Mouse (Mus musculus) macrophage (primary cell): Measurements from ENCODE around the gene Haus4. TPM values are rescaled to one million over a fixed set of nuclear protein-coding genes. Genes with fewer than 3 reads are reported as not detected.

ENCODE experiments used
- H3K27ac ChIP-seq: fragments of 350-480 bp; formaldehyde crosslinking; 2 replicates; pipeline ENCODE4 v1.9.0; 2021
- H3K36me3 ChIP-seq: fragments of 350-480 bp; formaldehyde crosslinking; 2 replicates; pipeline ENCODE4 v1.9.0; 2021; ENCODE audit errors: inconsistent target
- H3K4me3 ChIP-seq: fragments of 350-480 bp; formaldehyde crosslinking; 2 replicates; pipeline ENCODE4 v1.9.0; 2021; ENCODE audit errors: inconsistent target
- H3K79me2 ChIP-seq: fragments of 350-480 bp; formaldehyde crosslinking; 2 replicates; pipeline ENCODE4 v1.9.0; 2021; ENCODE audit errors: inconsistent target
- WGBS: methylation state at CpG from one replicate; pipeline ENCODE4 v1.1.7; 2026; ENCODE audit warnings: inconsistent platforms; ENCODE audit not compliant: missing documents; 5-methylcytosine and 5-hydroxymethylcytosine counted together
- polyA plus RNA-seq: library from polyadenylated mRNA; stranded (reverse); fragments of 250-400 nt; gene quantifications from 3 replicates; pipeline ENCODE4 v1.2.4, GENCODE M21; 2018; ENCODE audit warnings: inconsistent platforms
- total RNA-seq, 78 experiments: library from RNA; depleted of rRNA; stranded (reverse); fragments of 250-400 nt; gene quantifications; 1 replicate in 9 of 78; 2 replicates in 24 of 78; 3 replicates in 43 of 78; 4 replicates in 2 of 78; pipeline ENCODE4 v1.2.4; 2018; ENCODE audit warnings: inconsistent platforms in 56 of 78

Haus4 gene
- total RNA-seq (2018; cell fraction: chromatin; rRNA removed): 10 to 100 TPM in 13 of 26 experiments, 1 to 10 TPM in 10, under 1 TPM in 2, not detected in 1; 0.64 to 35.4 (median 10.6) TPM
- 10 to 100 TPM in 10 of 26 experiments, 1 to 10 TPM in 16; 5.1 to 16.9 (median 9.3) TPM for total RNA-seq (2018; cell fraction: cytosol; rRNA removed)
- total RNA-seq (2018; cell fraction: nucleus; rRNA removed): 10 to 100 TPM in 5 of 26 experiments, 1 to 10 TPM in 21; 2.8 to 25.0 (median 5.8) TPM
- polyA plus RNA-seq: 12.0 to 20.7 TPM (median 13.2 TPM) in 3 replicates

DNA sequence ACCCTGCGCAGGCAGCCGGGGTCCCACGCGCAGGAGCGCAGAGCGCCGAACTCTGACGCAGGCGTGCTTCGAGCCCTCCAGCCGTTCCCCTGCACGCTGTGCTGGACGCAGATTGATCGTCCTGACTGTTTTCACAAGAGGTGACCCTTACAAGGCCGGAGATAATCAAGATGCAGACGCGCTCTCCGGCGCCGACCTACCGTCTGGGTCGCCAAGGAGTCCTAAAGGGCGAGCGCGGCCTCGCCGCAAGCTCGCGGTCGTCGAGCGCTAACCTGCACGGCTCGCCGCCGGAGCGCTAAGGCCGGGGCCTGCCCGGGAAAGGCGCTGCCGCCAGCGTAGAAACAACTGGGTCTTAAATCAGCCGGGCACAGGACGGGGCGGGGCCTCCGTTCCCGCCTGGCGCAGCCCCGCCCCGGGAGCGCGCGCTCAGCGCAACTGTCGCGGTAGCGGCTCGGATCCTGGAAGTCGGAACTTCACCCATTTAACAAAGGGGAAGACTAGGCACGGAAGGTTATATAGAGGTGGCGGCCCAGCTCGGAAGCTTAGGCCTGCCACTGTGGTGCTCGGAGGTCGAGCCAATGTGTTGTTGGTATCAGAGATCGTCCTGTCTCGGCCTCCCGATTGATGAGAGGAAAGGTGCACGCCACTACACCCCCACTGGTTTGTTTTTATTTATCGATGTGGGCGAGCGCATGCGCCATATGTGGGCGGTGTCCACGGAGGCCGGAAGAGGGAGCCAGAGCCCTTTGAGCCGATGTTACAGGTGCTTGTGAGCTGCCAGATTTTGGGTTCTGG is at the start of gene Haus4:
Gene Haus4 (minus strand): TSS at position 642 of the 795 bp plus-strand sequence.
- H3K79me2 ChIP-seq: peaks cover 6% of the 10 kb centered on the region; the same call in 1 of the 2 replicates
- H3K27ac ChIP-seq: peak within 1 kb of the TSS; percentile 58
- peak within 1 kb of the TSS; percentile 54 for H3K4me3 ChIP-seq
- H3K36me3 ChIP-seq: peaks cover 9% of the 10 kb centered on the region; the same call in 1 of the 2 replicates
- 2% methylated on average over 73 of the region's 76 CpGs for WGBS

DNA sequence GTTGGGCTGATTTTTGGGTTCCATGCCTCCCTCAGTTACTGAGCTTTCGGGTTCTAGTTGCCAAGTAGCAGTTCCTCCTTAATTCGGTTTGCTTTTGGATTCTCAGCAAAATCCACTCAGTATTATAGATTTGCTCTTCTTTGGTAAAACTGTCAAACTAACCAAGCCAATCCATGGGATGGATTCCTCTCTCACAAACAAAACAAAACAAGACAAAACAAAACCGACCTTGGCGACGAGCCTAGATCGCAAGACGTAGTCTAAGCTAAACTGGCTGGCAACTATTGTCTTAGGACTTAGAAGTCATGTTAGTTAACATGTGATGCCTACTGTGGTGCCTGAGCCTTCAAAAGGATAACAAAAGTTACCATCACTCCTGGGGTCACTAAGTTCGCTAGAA is 49.3 kb upstream of the Haus4 start:
- Histone ChIP-seq H3K4me3 (peak overlapping the region; percentile 22), H3K79me2 (no peaks in the 10 kb centered on the region), H3K36me3 (no peaks in the 10 kb centered on the region), H3K27ac (peak overlapping the region; percentile 56)
- WGBS: 92% methylated on average over 8 of the region's 8 CpGs

DNA sequence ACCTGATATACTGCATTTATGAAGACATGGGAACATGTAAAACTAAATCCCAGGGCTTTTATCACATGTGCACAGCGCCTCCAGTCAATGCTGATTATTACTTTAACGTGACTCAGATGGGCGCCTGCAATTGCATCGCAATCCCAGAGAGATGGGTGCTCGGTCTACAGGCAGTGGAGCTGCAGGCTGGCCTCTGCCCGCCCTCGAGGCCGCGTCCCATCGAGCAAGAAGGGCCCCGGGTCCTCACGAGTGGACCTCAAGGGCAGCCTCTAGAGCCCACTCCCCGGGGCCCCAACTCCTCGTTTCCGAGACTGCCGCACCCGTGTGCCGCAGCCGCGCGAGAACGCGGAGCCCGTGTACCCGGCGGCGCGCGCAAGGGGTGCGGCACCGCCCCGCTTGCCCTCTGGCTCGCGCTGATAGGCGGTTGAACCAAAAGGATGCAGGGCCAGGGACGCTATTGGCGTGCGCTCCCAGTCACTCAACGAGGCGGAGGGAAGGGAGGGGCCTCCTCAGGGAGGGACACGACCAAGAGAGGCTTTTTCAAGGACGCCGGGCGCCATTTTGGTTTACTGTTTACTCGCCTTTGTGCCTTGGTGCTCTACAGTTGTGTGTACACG is 48.7 kb upstream of the Haus4 start:
- Histone ChIP-seq H3K27ac (peak overlapping the region; percentile 56), H3K79me2 (no peaks in the 10 kb centered on the region)
- under 1% methylated on average over 46 of the region's 46 CpGs for WGBS

DNA sequence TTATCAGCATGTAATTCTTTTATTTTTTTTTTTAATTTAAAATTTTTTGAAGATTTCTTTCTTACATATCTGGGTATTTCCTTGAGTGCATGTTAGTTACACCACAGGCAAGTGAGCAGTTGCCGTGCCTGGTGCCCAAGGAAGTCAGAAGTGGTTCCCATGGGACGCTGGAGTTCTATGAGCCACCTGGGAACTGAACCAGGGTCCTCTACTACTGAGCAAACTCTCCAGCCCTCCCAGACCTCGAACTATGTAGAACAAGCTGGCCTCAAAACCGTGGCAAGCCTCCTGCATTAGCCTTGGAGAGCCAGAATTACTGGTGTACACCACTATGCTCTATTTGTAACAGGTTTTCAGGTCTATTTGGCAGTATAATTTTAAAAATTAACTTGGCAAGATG is 48.2 kb upstream of the Haus4 start:
- H3K79me2 ChIP-seq: no peaks in the 10 kb centered on the region
- peak overlapping the region; percentile 47; the same call in 1 of the 2 replicates for H3K27ac ChIP-seq
- no peaks in the 10 kb centered on the region for H3K36me3 ChIP-seq
- H3K4me3 ChIP-seq: peak overlapping the region; percentile 33
- WGBS: 57% methylated on average over 4 of the region's 4 CpGs

More for the DNA sequence above, 48.7 kb upstream of the Haus4 start:
- Histone ChIP-seq H3K4me3 (peak overlapping the region; percentile 33), H3K36me3 (no peaks in the 10 kb centered on the region)

DNA sequence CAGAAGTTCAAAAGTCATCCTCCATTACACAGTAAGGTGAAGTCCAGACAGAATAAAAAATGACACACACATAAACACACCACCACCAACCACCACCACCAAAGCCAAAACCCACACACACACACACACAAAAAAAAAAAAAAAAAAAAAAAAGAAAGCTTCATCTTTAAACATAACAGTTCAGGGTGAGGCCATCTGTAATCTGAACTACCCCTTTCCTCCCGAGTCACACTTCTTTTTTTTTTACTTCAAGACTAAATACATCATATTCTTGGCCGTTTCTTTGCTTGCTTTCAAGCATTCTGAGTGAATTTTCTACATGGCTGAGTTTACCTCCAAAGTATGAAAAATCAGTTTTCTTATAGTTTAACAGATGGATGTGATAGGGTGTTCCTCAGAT is 47.2 kb upstream of the Haus4 start:
- H3K4me3 ChIP-seq: no peak overlapping the region
- no peaks in the 10 kb centered on the region for H3K79me2 ChIP-seq
- WGBS: 36% methylated on average over 2 of the region's 2 CpGs
- no peak overlapping the region for H3K27ac ChIP-seq
- H3K36me3 ChIP-seq: no peaks in the 10 kb centered on the region

GRCm38 (mm10) chr14:54597084-54597483 is 42.7 kb upstream of the Haus4 start:
- H3K79me2 ChIP-seq: no peaks in the 10 kb centered on the region
- 80% methylated on average over 7 of the region's 7 CpGs for WGBS
- no peak overlapping the region for H3K27ac ChIP-seq
- no peaks in the 10 kb centered on the region for H3K36me3 ChIP-seq
- no peak overlapping the region for H3K4me3 ChIP-seq

GRCm38 (mm10) chr14:54594631-54595414 is 40.4 kb upstream of the Haus4 start:
- no peak overlapping the region for H3K27ac ChIP-seq
- 93% methylated on average over 26 of the region's 28 CpGs for WGBS
- H3K36me3 ChIP-seq: no peaks in the 10 kb centered on the region
- H3K79me2 ChIP-seq: no peaks in the 10 kb centered on the region
- H3K4me3 ChIP-seq: no peak overlapping the region

DNA sequence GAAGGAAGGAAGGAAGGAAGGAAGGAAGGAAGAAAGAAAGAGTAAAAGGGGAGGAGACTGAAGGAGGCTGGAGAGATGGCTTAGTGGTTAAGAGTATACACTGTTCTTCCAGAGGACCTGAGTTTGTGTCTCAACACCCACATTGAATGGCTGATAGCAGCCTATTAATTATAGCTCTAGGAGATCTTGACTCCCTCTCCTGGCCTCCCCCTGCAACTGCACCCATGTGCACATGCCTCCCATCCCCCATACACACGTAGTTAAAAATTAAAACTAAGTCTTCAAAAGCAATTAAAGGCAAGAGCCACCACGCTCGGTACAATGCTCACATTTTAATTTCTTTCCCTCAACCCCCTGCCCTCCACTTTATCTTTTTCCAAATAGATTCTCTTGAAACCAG is 39.6 kb upstream of the Haus4 start:
- H3K4me3 ChIP-seq: no peak overlapping the region
- H3K27ac ChIP-seq: no peak overlapping the region
- WGBS: 97% methylated on average over 3 of the region's 3 CpGs
- H3K79me2 ChIP-seq: no peaks in the 10 kb centered on the region
- no peaks in the 10 kb centered on the region for H3K36me3 ChIP-seq

DNA sequence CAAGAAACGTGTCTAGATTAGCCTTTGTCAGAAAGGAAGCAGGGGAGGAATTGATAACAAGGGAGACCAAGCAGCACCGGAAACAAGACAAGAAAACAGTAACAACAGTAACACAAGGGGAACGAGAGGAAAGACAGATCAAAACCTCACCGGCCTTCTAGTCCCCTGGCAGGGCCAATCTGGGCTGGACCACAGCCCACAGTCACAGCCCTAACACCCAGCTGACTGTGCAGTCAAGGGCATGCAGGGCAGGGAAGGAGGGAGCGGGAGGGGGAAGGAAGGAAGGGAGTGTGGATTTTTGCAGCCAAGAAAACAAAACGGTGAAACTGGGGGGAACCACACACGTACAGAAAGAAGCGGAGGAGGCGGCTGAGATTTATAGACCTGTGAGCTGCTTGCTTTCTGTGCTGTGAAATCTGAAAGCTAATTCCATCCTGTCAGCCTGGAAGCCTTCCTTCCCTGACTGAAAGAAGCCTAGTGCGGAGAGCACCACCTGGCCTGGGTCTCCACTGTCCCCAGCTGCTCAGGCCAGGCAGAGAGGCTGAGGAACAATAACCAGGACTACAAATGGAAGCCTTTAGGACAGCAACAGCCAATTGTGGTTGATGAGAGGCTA is 38.0 kb upstream of the Haus4 start:
- no peak overlapping the region for H3K27ac ChIP-seq
- 52% methylated on average over 9 of the region's 10 CpGs for WGBS
- H3K79me2 ChIP-seq: no peaks in the 10 kb centered on the region
- no peak overlapping the region for H3K4me3 ChIP-seq
- H3K36me3 ChIP-seq: no peaks in the 10 kb centered on the region

DNA sequence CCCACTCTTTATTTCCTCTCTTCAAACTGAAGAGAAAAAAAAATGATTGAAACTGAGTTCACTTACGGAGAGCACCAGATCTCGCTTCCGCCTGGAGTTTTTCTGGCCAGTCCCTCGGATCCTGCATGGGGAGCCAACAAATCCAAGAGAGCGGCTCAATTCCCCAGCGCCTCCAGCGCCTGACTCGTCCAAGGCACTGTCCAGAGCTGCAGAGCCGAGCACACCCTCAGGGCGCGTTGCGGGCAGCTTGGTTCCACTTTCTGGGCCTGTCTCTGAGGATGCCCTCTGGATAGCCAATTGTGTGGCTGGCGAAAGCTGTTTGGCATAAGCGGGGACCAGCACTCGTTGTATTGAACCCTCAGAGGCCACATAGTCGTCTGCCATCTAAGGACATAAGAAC is 36.6 kb upstream of the Haus4 start:
- Histone ChIP-seq H3K36me3 (no peaks in the 10 kb centered on the region), H3K4me3 (no peak overlapping the region), H3K79me2 (no peaks in the 10 kb centered on the region), H3K27ac (no peak overlapping the region)
- 95% methylated on average over 16 of the region's 16 CpGs for WGBS

DNA sequence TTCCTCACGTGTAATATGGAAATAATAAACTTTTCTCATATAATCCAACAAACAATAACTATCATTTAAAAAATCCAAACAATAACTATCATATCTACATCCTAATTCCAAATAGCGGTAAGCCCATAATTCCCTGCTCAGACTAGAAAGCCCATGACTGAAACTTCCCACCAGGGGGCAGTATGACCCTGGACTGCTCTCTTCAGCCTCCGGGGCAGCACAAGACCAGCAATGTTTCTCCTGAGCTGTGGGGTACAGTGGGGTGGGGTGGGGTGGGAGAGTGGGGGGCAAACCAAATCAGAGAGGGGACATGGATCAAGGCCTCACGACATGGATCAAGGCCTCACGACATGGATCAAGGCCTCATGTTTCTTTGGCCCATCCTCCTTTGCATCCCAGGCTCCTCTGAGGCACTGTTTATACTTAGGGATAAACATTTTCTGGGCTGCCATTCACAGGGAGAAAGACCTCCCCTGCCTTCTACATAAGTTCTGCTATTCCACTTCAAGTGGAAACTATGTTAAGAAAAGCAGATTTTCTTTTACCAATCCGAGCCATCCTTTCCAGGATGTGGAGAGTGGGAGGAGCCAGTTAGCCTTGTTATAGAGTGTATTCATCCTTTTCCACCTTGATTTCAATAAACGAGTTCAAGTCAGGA is 29.4 kb upstream of the Haus4 start:
- Histone ChIP-seq H3K27ac (no peak overlapping the region), H3K79me2 (no peaks in the 10 kb centered on the region), H3K4me3 (no peak overlapping the region), H3K36me3 (no peaks in the 10 kb centered on the region)
- WGBS: 73% methylated on average over 7 of the region's 7 CpGs

DNA sequence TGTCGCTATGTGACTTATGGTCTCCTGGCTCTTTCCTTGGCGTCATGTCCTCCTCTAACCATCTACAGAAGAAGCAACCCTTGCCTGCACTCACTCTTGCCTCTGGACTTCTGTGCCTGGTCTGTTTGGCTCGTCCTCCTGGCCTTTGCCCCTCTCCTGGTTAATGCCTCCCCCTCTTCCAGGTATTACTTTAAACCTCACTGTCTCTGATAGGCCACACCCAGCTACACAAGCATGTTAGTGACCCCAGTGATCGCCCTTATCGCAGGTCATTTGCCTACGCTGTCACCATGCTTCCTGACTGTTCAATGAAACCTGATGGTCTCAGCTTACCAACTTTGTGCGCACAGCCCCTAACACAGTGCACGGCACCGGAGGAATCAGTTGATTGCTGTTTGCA is 28.1 kb upstream of the Haus4 start:
- H3K27ac ChIP-seq: no peak overlapping the region
- 98% methylated on average over 9 of the region's 9 CpGs for WGBS
- H3K4me3 ChIP-seq: no peak overlapping the region
- no peaks in the 10 kb centered on the region for H3K79me2 ChIP-seq
- no peaks in the 10 kb centered on the region for H3K36me3 ChIP-seq

- 22% methylated on average over 7 of the region's 7 CpGs for WGBS
- Histone ChIP-seq H3K79me2 (no peaks in the 10 kb centered on the region), H3K4me3 (no peak overlapping the region), H3K36me3 (no peaks in the 10 kb centered on the region), H3K27ac (no peak overlapping the region)
Observed at GRCm38 (mm10) chr14:54579638-54580037, 25.2 kb upstream of the Haus4 start.
